10 mouse cellular contexts compared by ENCODE assay signal in the genomic region with DNA sequence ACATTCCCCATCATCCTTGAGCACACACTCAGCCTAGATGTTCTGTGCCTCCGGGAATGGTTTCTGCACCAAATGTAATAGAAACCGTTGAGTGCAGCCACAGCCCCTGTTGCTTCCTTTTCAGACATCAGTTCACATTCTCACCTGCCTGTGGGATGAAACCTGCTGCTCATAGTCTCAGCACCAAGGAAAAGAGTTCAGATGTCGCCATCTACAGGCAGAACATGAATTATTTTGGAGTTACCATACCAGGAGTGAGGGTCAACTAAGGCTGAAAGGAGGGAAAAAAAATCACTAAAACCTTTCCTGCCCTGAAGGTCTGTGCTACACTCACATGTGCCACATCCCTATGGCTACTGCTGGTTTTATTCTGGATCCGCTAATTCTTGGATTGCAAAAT.
DNase-seq lines count a peak whose midpoint lies in the region; ATAC-seq and TF ChIP-seq lines count a peak whose summit lies in the region.
"Had no signal": no experiment of that assay in that cellular context is flagged by ENCODE, and none has a peak within 500 bp of the region (broad histone marks: within the 10 kb centered on the region; RNA-seq: fewer than 3 reads in every experiment).

No protein-coding gene starts in this region.

- H3K9ac ChIP-seq in kidney, embryonic 14.5 days (ENCODE audit: low read depth, low read length), result no peak overlapping the region
- H3K9ac ChIP-seq in ES-Bruce4 (ENCODE audit: low read depth, poor library complexity, severe bottlenecking), result no peak overlapping the region
- H3K9ac ChIP-seq in limb, embryonic 13.5 days, result no peak overlapping the region
- H3K9ac ChIP-seq: limb, embryonic 15.5 days had no signal

- no peaks in the 10 kb centered on the region for H3K27me3 ChIP-seq in kidney, embryonic 14.5 days (ENCODE audit: control insufficient read depth, insufficient read depth, low read length)
- H3K27me3 ChIP-seq in ES-Bruce4 (ENCODE audit: control insufficient read depth, insufficient read depth, low read length, poor library complexity, severe bottlenecking), result no peaks in the 10 kb centered on the region; the same call in 1 of the 2 replicates
- no peaks in the 10 kb centered on the region for H3K27me3 ChIP-seq in limb, embryonic 13.5 days
- H3K27me3 ChIP-seq: limb, embryonic 15.5 days had no signal

- peak; percentile 9 for DNase-seq in kidney, postnatal 14 days
- no peak for DNase-seq in gastrocnemius, adult 18-20 months (ENCODE audit: low spot score)
- no peak for DNase-seq in urinary bladder, postnatal 14 days (ENCODE audit: low spot score)

- ATAC-seq in kidney, embryonic 14.5 days (ENCODE audit: low FRiP score, low TSS enrichment), result no peak
- ATAC-seq in common myeloid progenitor, adult 5-6 weeks (replicated peaks; ENCODE audit: low read depth, poor library complexity, severe bottlenecking), result peak; percentile 61
- ATAC-seq in limb, embryonic 13.5 days (ENCODE audit: low FRiP score, low read depth), result peak; percentile 41; the same call in 1 of the 2 replicates
- ATAC-seq in frontal cortex, adult (ENCODE audit: low TSS enrichment), result no peak; the same call in 1 of the 2 replicates

- H3K4me2 ChIP-seq in kidney, embryonic 14.5 days (replicated peaks; ENCODE audit: low read depth, low read length), result no peak overlapping the region
- H3K4me2 ChIP-seq in limb, embryonic 13.5 days (replicated peaks), result no peak overlapping the region
- H3K4me2 ChIP-seq: limb, embryonic 15.5 days had no signal

- H3K4me3 ChIP-seq in kidney, embryonic 14.5 days (ENCODE audit: low read length), result no peak overlapping the region
- no peak overlapping the region for H3K4me3 ChIP-seq in ES-Bruce4 (ENCODE audit: low read depth, low read length)
- no peak overlapping the region for H3K4me3 ChIP-seq in limb, embryonic 13.5 days
- H3K4me3 ChIP-seq: heart, embryonic 10.5 days; limb, embryonic 15.5 days had no signal

- TF ChIP-seq EP300 in ES-Bruce4 (IDR thresholded peaks at IDR 0.05; ENCODE audit: insufficient read depth, low read depth, low read length), result no peak

- no peak overlapping the region for H3K27ac ChIP-seq in kidney, embryonic 14.5 days (ENCODE audit: low read depth, low read length)
- no peak overlapping the region for H3K27ac ChIP-seq in ES-Bruce4 (ENCODE audit: insufficient read depth, low read length)
- no peak overlapping the region for H3K27ac ChIP-seq in limb, embryonic 13.5 days
- H3K27ac ChIP-seq: heart, embryonic 10.5 days; limb, embryonic 15.5 days had no signal

- no peaks in the 10 kb centered on the region for H3K9me3 ChIP-seq in kidney, embryonic 14.5 days (ENCODE audit: control insufficient read depth, low read length)
- no peaks in the 10 kb centered on the region for H3K9me3 ChIP-seq in ES-Bruce4 (replicated peaks; ENCODE audit: control insufficient read depth, insufficient read depth, low read length, poor library complexity, severe bottlenecking)
- no peaks in the 10 kb centered on the region for H3K9me3 ChIP-seq in limb, embryonic 13.5 days
- H3K9me3 ChIP-seq: heart, embryonic 10.5 days; limb, embryonic 15.5 days had no signal

- TF ChIP-seq CTCF in ES-Bruce4 (IDR thresholded peaks at IDR 0.05; ENCODE audit: low read depth, low read length), result peak; percentile 21

- H3K4me1 ChIP-seq in kidney, embryonic 14.5 days (ENCODE audit: control insufficient read depth, insufficient read depth, low read length), result no peaks in the 10 kb centered on the region
- H3K4me1 ChIP-seq in ES-Bruce4 (ENCODE audit: control insufficient read depth, insufficient read depth, low read length), result no peaks in the 10 kb centered on the region
- H3K4me1 ChIP-seq in limb, embryonic 13.5 days, result peaks cover 19% of the 10 kb centered on the region
- H3K4me1 ChIP-seq: heart, embryonic 10.5 days had no signal

- WGBS in kidney, embryonic 14.5 days, result 33% methylated on average over 4 of the region's 4 CpGs
- WGBS in limb, embryonic 13.5 days, result 27% methylated on average over 4 of the region's 4 CpGs

- H3K36me3 ChIP-seq in kidney, embryonic 14.5 days (ENCODE audit: control insufficient read depth, insufficient read depth, low read length), result no peaks in the 10 kb centered on the region
- no peaks in the 10 kb centered on the region for H3K36me3 ChIP-seq in ES-Bruce4 (ENCODE audit: control insufficient read depth, insufficient read depth, low read length, poor library complexity, severe bottlenecking)
- no peaks in the 10 kb centered on the region for H3K36me3 ChIP-seq in limb, embryonic 13.5 days
- H3K36me3 ChIP-seq: heart, embryonic 10.5 days; limb, embryonic 15.5 days had no signal

- TF ChIP-seq POLR2A in ES-Bruce4 (IDR thresholded peaks at IDR 0.05; ENCODE audit: insufficient read depth, low read length), result no peak

Comparison
In these comparisons a context has a peak if more than half of its experiments do, and no peak if none do; other contexts are left out.
1. ATAC-seq: peak in common myeloid progenitor, adult 5-6 weeks (single experiment) and limb, embryonic 13.5 days (single experiment); none in kidney, embryonic 14.5 days (single experiment) and frontal cortex, adult (single experiment).